Mouse (Mus musculus): ENCODE data around the gene Gxylt2. TPM values are rescaled to one million over a fixed set of nuclear protein-coding genes. Genes with fewer than 3 reads are reported as not detected.

Gene Gxylt2
- 23.5 and 24.1 TPM in 2 replicates for polyA plus RNA-seq (2016; fragmentation: Nextera tagmentation; extraction: Ambion mirVana)

GRCm38 (mm10) chr6:100704574-100705365 is at the start of gene Gxylt2:
Gxylt2 (plus strand) TSS chr6:100704734.
- Histone ChIP-seq H3K27me3 (0 out of 2 replicates have a peak, but pooled peaks cover 3% of the 10 kb centered on the region), H3K9me3 (no peaks in the 10 kb centered on the region), H3K4me1 (peaks cover 32% of the 10 kb centered on the region), H3K36me3 (no peaks in the 10 kb centered on the region), H3K4me2 (replicated peaks) (peak within 1 kb of the TSS; percentile 85), H3K4me3 (peak within 1 kb of the TSS; percentile 88), H3K27ac (peak within 1 kb of the TSS; percentile 90), H3K9ac (peak within 1 kb of the TSS; percentile 91)
- WGBS: 1% methylated on average over 56 of the region's 77 CpGs
- peak; percentile 95 for ATAC-seq (ENCODE audit: insufficient number of reproducible peaks, insufficient read depth, low FRiP score, low TSS enrichment)

- Histone ChIP-seq H3K9me3 (no peaks in the 10 kb centered on the region), H3K9ac (no peak overlapping the region), H3K4me3 (no peak overlapping the region), H3K27ac (no peak overlapping the region), H3K36me3 (peaks cover 38% of the 10 kb centered on the region), H3K27me3 (no peaks in the 10 kb centered on the region), H3K4me2 (replicated peaks) (no peak overlapping the region), H3K4me1 (no peaks in the 10 kb centered on the region)
- 93% methylated on average over 5 of the region's 5 CpGs for WGBS
- ATAC-seq (ENCODE audit: insufficient number of reproducible peaks, insufficient read depth, low FRiP score, low TSS enrichment): no peak
Observed at GRCm38 (mm10) chr6:100660395-100660794, 44.1 kb upstream of the Gxylt2 start.

GRCm38 (mm10) chr6:100662224-100662623 is 42.3 kb upstream of the Gxylt2 start:
- WGBS: 74% methylated on average over 6 of the region's 6 CpGs
- Histone ChIP-seq H3K27ac (no peak overlapping the region), H3K27me3 (no peaks in the 10 kb centered on the region), H3K4me1 (no peaks in the 10 kb centered on the region), H3K4me3 (no peak overlapping the region), H3K36me3 (peaks cover 38% of the 10 kb centered on the region), H3K9ac (no peak overlapping the region), H3K4me2 (replicated peaks) (no peak overlapping the region), H3K9me3 (no peaks in the 10 kb centered on the region)
- ATAC-seq (ENCODE audit: insufficient number of reproducible peaks, insufficient read depth, low FRiP score, low TSS enrichment): no peak

GRCm38 (mm10) chr6:100667644-100668043 is 36.9 kb upstream of the Gxylt2 start:
- Histone ChIP-seq H3K9me3 (no peaks in the 10 kb centered on the region), H3K4me2 (replicated peaks) (no peak overlapping the region), H3K4me1 (peaks cover 8% of the 10 kb centered on the region; the same call in 1 of the 2 replicates), H3K4me3 (no peak overlapping the region), H3K27ac (no peak overlapping the region), H3K36me3 (peaks cover 22% of the 10 kb centered on the region), H3K9ac (no peak overlapping the region), H3K27me3 (0 out of 2 replicates have a peak, but pooled peaks cover 4% of the 10 kb centered on the region)
- no peak for ATAC-seq (ENCODE audit: insufficient number of reproducible peaks, insufficient read depth, low FRiP score, low TSS enrichment)
- WGBS: 89% methylated on average over 8 of the region's 8 CpGs

GRCm38 (mm10) chr6:100668858-100669257 is 35.7 kb upstream of the Gxylt2 start:
- 76% methylated on average over 2 of the region's 2 CpGs for WGBS
- peaks cover 13% of the 10 kb centered on the region; the same call in 1 of the 2 replicates for H3K36me3 ChIP-seq
- no peak for ATAC-seq (ENCODE audit: insufficient number of reproducible peaks, insufficient read depth, low FRiP score, low TSS enrichment)
- no peak overlapping the region for H3K9ac ChIP-seq
- 0 out of 2 replicates have a peak, but pooled peaks cover 8% of the 10 kb centered on the region for H3K27me3 ChIP-seq
- no peak overlapping the region for H3K27ac ChIP-seq
- no peak overlapping the region for H3K4me3 ChIP-seq
- no peaks in the 10 kb centered on the region for H3K9me3 ChIP-seq
- peaks cover 8% of the 10 kb centered on the region; the same call in 1 of the 2 replicates for H3K4me1 ChIP-seq
- H3K4me2 ChIP-seq (replicated peaks): no peak overlapping the region

GRCm38 (mm10) chr6:100670370-100670841 is 34.1 kb upstream of the Gxylt2 start:
- Histone ChIP-seq H3K9ac (peak overlapping the region; percentile 73), H3K36me3 (no peaks in the 10 kb centered on the region; the same call in 1 of the 2 replicates), H3K27me3 (0 out of 2 replicates have a peak, but pooled peaks cover 8% of the 10 kb centered on the region), H3K9me3 (no peaks in the 10 kb centered on the region), H3K27ac (peak overlapping the region; percentile 61; the same call in 1 of the 2 replicates), H3K4me1 (peaks cover 8% of the 10 kb centered on the region; the same call in 1 of the 2 replicates), H3K4me2 (replicated peaks) (peak overlapping the region; percentile 97), H3K4me3 (peak overlapping the region; percentile 82)
- WGBS: under 1% methylated on average over 32 of the region's 32 CpGs
- ATAC-seq (ENCODE audit: insufficient number of reproducible peaks, insufficient read depth, low FRiP score, low TSS enrichment): no peak

- peak; percentile 68; the same call in 1 of the 2 replicates for ATAC-seq (ENCODE audit: insufficient number of reproducible peaks, insufficient read depth, low FRiP score, low TSS enrichment)
- peak within 1 kb of the TSS; percentile 61 for H3K27ac ChIP-seq
- no peaks in the 10 kb centered on the region for H3K36me3 ChIP-seq
Observed at GRCm38 (mm10) chr6:100670880-100671344, 33.6 kb upstream of the Gxylt2 start, which contains the start of gene Shq1. Shq1 (minus strand) TSS chr6:100671157.

GRCm38 (mm10) chr6:100671401-100671800 is 33.1 kb upstream of the Gxylt2 start:
- Histone ChIP-seq H3K4me1 (peaks cover 8% of the 10 kb centered on the region; the same call in 1 of the 2 replicates), H3K9ac (no peak overlapping the region), H3K4me2 (replicated peaks) (peak overlapping the region; percentile 97), H3K36me3 (no peaks in the 10 kb centered on the region), H3K4me3 (peak overlapping the region; percentile 82), H3K9me3 (no peaks in the 10 kb centered on the region), H3K27ac (no peak overlapping the region), H3K27me3 (0 out of 2 replicates have a peak, but pooled peaks cover 8% of the 10 kb centered on the region)
- ATAC-seq (ENCODE audit: insufficient number of reproducible peaks, insufficient read depth, low FRiP score, low TSS enrichment): no peak
- 7% methylated on average over 7 of the region's 7 CpGs for WGBS

More at GRCm38 (mm10) chr6:100670880-100671344, 33.6 kb upstream of the Gxylt2 start, which contains the start of gene Shq1:
- WGBS: 0% methylated on average over 49 of the region's 49 CpGs
- no peaks in the 10 kb centered on the region for H3K9me3 ChIP-seq
- H3K4me3 ChIP-seq: peak within 1 kb of the TSS; percentile 82
- H3K4me1 ChIP-seq: peaks cover 8% of the 10 kb centered on the region; the same call in 1 of the 2 replicates
- H3K4me2 ChIP-seq (replicated peaks): peak within 1 kb of the TSS; percentile 97
- H3K27me3 ChIP-seq: 0 out of 2 replicates have a peak, but pooled peaks cover 8% of the 10 kb centered on the region
- peak within 1 kb of the TSS; percentile 73 for H3K9ac ChIP-seq

GRCm38 (mm10) chr6:100674974-100675373 is 29.6 kb upstream of the Gxylt2 start:
- Histone ChIP-seq H3K4me1 (peaks cover 8% of the 10 kb centered on the region; the same call in 1 of the 2 replicates), H3K4me2 (replicated peaks) (no peak overlapping the region), H3K36me3 (no peaks in the 10 kb centered on the region), H3K4me3 (no peak overlapping the region), H3K9me3 (no peaks in the 10 kb centered on the region), H3K27me3 (0 out of 2 replicates have a peak, but pooled peaks cover 8% of the 10 kb centered on the region), H3K9ac (no peak overlapping the region), H3K27ac (no peak overlapping the region)
- 26% methylated on average over 6 of the region's 6 CpGs for WGBS
- ATAC-seq (ENCODE audit: insufficient number of reproducible peaks, insufficient read depth, low FRiP score, low TSS enrichment): no peak

- ATAC-seq (ENCODE audit: insufficient number of reproducible peaks, insufficient read depth, low FRiP score, low TSS enrichment): no peak
- H3K4me2 ChIP-seq (replicated peaks): no peak overlapping the region
- H3K27me3 ChIP-seq: 0 out of 2 replicates have a peak, but pooled peaks cover 8% of the 10 kb centered on the region
- H3K9me3 ChIP-seq: no peaks in the 10 kb centered on the region
- no peak overlapping the region for H3K9ac ChIP-seq
- H3K27ac ChIP-seq: no peak overlapping the region
- H3K36me3 ChIP-seq: no peaks in the 10 kb centered on the region
- H3K4me1 ChIP-seq: peaks cover 1% of the 10 kb centered on the region; the same call in 1 of the 2 replicates
- no peak overlapping the region for H3K4me3 ChIP-seq
- 82% methylated on average over 6 of the region's 7 CpGs for WGBS
Observed at GRCm38 (mm10) chr6:100676461-100676860, 28.1 kb upstream of the Gxylt2 start.

GRCm38 (mm10) chr6:100678636-100679035 is 25.9 kb upstream of the Gxylt2 start:
- H3K4me1 ChIP-seq: no peaks in the 10 kb centered on the region
- H3K9me3 ChIP-seq: no peaks in the 10 kb centered on the region
- H3K27ac ChIP-seq: no peak overlapping the region
- no peaks in the 10 kb centered on the region for H3K36me3 ChIP-seq
- no peak overlapping the region for H3K4me3 ChIP-seq
- ATAC-seq (ENCODE audit: insufficient number of reproducible peaks, insufficient read depth, low FRiP score, low TSS enrichment): no peak
- no peak overlapping the region for H3K4me2 ChIP-seq (replicated peaks)
- no peaks in the 10 kb centered on the region for H3K27me3 ChIP-seq
- H3K9ac ChIP-seq: no peak overlapping the region
- whole genome bisulfite sequencing: 91% methylated on average over 2 of the region's 2 CpGs
